In genomic region chr11:69878399-69878798, GRCm38 (mm10) we compare ENCODE assay signal across 16 mouse cellular contexts. TPM values are rescaled to one million over a fixed set of nuclear protein-coding genes. Genes with fewer than 3 reads are reported as not detected.
DNase-seq lines count a peak whose midpoint lies in the region; ATAC-seq and TF ChIP-seq lines count a peak whose summit lies in the region.
"Had no signal": no experiment of that assay in that cellular context is flagged by ENCODE, and none has a peak within 500 bp of the region (broad histone marks: within the 10 kb centered on the region; RNA-seq: fewer than 3 reads in every experiment).

No protein-coding gene starts in this region.

- ATAC-seq in liver, embryonic 11.5 days (replicated peaks; ENCODE audit: low FRiP score): no peak
- no peak for ATAC-seq in liver, embryonic 13.5 days (ENCODE audit: low read depth)
- ATAC-seq: Patski had no signal

- H3K9ac ChIP-seq in liver, embryonic 11.5 days (ENCODE audit: low read depth, low read length): peak overlapping the region; percentile 25; the same call in 1 of the 2 replicates
- peak overlapping the region; percentile 75 for H3K9ac ChIP-seq in liver, embryonic 13.5 days
- H3K9ac ChIP-seq: hindbrain, embryonic 15.5 days had no signal

- 84% methylated on average over 3 of the region's 3 CpGs for WGBS in liver, embryonic 11.5 days
- 77% methylated on average over 3 of the region's 3 CpGs for WGBS in liver, embryonic 13.5 days (ENCODE audit: insufficient replicate concordance)

- H3K9me3 ChIP-seq in liver, embryonic 11.5 days (ENCODE audit: control insufficient read depth, low read length): no peaks in the 10 kb centered on the region
- no peaks in the 10 kb centered on the region for H3K9me3 ChIP-seq in liver, embryonic 13.5 days (replicated peaks)
- H3K9me3 ChIP-seq: hindbrain, embryonic 15.5 days had no signal

- peak overlapping the region; percentile 89 for H3K4me3 ChIP-seq in gastrocnemius, adult 2 months
- H3K4me3 ChIP-seq in liver, embryonic 11.5 days (ENCODE audit: low read depth, low read length): peak overlapping the region; percentile 63; the same call in 1 of the 2 replicates
- H3K4me3 ChIP-seq in liver, embryonic 13.5 days (replicated peaks): 0 out of 2 replicates have a peak overlapping the region, but pooled peaks have one; percentile 1
- H3K4me3 ChIP-seq: hindbrain, embryonic 15.5 days had no signal

- intact Hi-C loops in gastrocnemius, adult 2 months (cut with DNase I): loop anchor here (5.0 kb wide), 2 partner anchors 121 to 196 kb away; partner anchors contain the start of genes Polr2a and Senp3

- no peak for DNase-seq in gastrocnemius, adult 2 months
- DNase-seq in gastrocnemius, postnatal 25 days: no peak
- DNase-seq in liver, embryonic 11.5 days (ENCODE audit: low spot score): no peak
- DNase-seq in liver (no peak), NIH3T3 (ENCODE audit: low read depth) (peak; percentile 41)
- DNase-seq in liver, embryonic 13.5 days: no peak
- no peak for DNase-seq in cerebellum, adult 9-10 months
- no peak for DNase-seq in yolk sac, embryonic 10.5 days (ENCODE audit: low spot score)
- DNase-seq: adrenal gland, postnatal 25 days; cerebellum, postnatal 36 days; gastrocnemius, postnatal 10 days; lung, postnatal 10 days; thymus, adult 2 months had no signal

- TF ChIP-seq CTCF in gastrocnemius, adult 2 months (IDR thresholded peaks at IDR 0.05): no peak

- no peaks in the 10 kb centered on the region for H3K36me3 ChIP-seq in liver, embryonic 11.5 days (ENCODE audit: control insufficient read depth, insufficient read depth, low read length)
- H3K36me3 ChIP-seq in liver, embryonic 13.5 days: no peaks in the 10 kb centered on the region
- H3K36me3 ChIP-seq: hindbrain, embryonic 15.5 days had no signal

- H3K4me1 ChIP-seq in liver, embryonic 11.5 days (replicated peaks; ENCODE audit: control insufficient read depth, insufficient read depth, low read length): peaks cover 57% of the 10 kb centered on the region
- H3K4me1 ChIP-seq in liver, embryonic 13.5 days (replicated peaks): peaks cover 82% of the 10 kb centered on the region

- H3K27ac ChIP-seq in gastrocnemius, adult 2 months: peak overlapping the region; percentile 95
- H3K27ac ChIP-seq in liver, embryonic 11.5 days (ENCODE audit: low read depth, low read length): peak overlapping the region; percentile 92
- H3K27ac ChIP-seq in liver, embryonic 13.5 days: peak overlapping the region; percentile 85
- H3K27ac ChIP-seq: hindbrain, embryonic 15.5 days had no signal

- no peaks in the 10 kb centered on the region for H3K27me3 ChIP-seq in liver, embryonic 11.5 days (replicated peaks; ENCODE audit: control insufficient read depth, insufficient read depth, low read length)
- H3K27me3 ChIP-seq in liver, embryonic 13.5 days: 0 out of 2 replicates have a peak, but pooled peaks cover 4% of the 10 kb centered on the region
- H3K27me3 ChIP-seq: Patski had no signal

- H3K4me2 ChIP-seq in liver, embryonic 11.5 days: peak overlapping the region; percentile 99
- peak overlapping the region; percentile 97 for H3K4me2 ChIP-seq in liver, embryonic 13.5 days
- H3K4me2 ChIP-seq: hindbrain, embryonic 15.5 days had no signal

RNA-seq across cellular contexts. Expression of gene Tmem95, which starts 0.6 kb away (rescaled TPM):
- not detected for total RNA-seq in gastrocnemius, adult 2 months (2021)
- total RNA-seq in gastrocnemius, postnatal 25 days (2021): not detected
- polyA plus RNA-seq in liver, embryonic 11.5 days (2014; fragmentation: Nextera tagmentation; extraction: Ambion mirVana): not detected in 2 replicates
- not detected in 2 replicates for polyA plus RNA-seq in liver, embryonic 13.5 days (2015; fragmentation: Nextera tagmentation; extraction: Ambion mirVana)
- total RNA-seq: adrenal gland, postnatal 25 days; gastrocnemius, postnatal 10 days; layer of hippocampus, postnatal 14 days had no signal
- polyA plus RNA-seq: hindbrain, embryonic 15.5 days; thymus, adult 2 months had no signal

RNA-seq across cellular contexts. Expression of gene Kctd11, which starts 2.8 kb away (rescaled TPM):
- total RNA-seq in gastrocnemius, adult 2 months (2021): 1 to 10 TPM; 1.3 to 1.7 TPM
- 1 to 10 TPM; 1.7 to 2.2 TPM for total RNA-seq in gastrocnemius, postnatal 25 days (2021)
- polyA plus RNA-seq in liver, embryonic 11.5 days (2014; fragmentation: Nextera tagmentation; extraction: Ambion mirVana): 2.3 and 3.6 TPM in 2 replicates
- polyA plus RNA-seq in liver, embryonic 13.5 days (2015; fragmentation: Nextera tagmentation; extraction: Ambion mirVana): 0.89 and 1.3 TPM in 2 replicates

RNA-seq across cellular contexts. Expression of gene Acap1, which starts 16.9 kb away (rescaled TPM):
- total RNA-seq in gastrocnemius, adult 2 months (2021): under 1 TPM in 1 of 2 experiments, not detected in 1; 0.08 TPM
- under 1 TPM; 0.26 to 0.38 TPM for total RNA-seq in gastrocnemius, postnatal 25 days (2021)
- 8.6 and 8.7 TPM in 2 replicates for polyA plus RNA-seq in liver, embryonic 11.5 days (2014; fragmentation: Nextera tagmentation; extraction: Ambion mirVana)
- 4.4 and 4.9 TPM in 2 replicates for polyA plus RNA-seq in liver, embryonic 13.5 days (2015; fragmentation: Nextera tagmentation; extraction: Ambion mirVana)

RNA-seq across cellular contexts. Expression of gene Tnk1, which starts 19.9 kb away (rescaled TPM):
- total RNA-seq in gastrocnemius, adult 2 months (2021): under 1 TPM in 1 of 2 experiments, not detected in 1; 0.11 TPM
- under 1 TPM in 1 of 2 experiments, not detected in 1; 0.11 TPM for total RNA-seq in gastrocnemius, postnatal 25 days (2021)
- polyA plus RNA-seq in liver, embryonic 11.5 days (2014; fragmentation: Nextera tagmentation; extraction: Ambion mirVana): 0.57 and 0.62 TPM in 2 replicates
- 0.76 and 1.5 TPM in 2 replicates for polyA plus RNA-seq in liver, embryonic 13.5 days (2015; fragmentation: Nextera tagmentation; extraction: Ambion mirVana)
- total RNA-seq: adrenal gland, postnatal 25 days; layer of hippocampus, postnatal 14 days had no signal
- polyA plus RNA-seq: Patski had no signal

RNA-seq across cellular contexts. Expression of gene 2810408A11Rik, which starts 22.4 kb away (rescaled TPM):
- total RNA-seq in gastrocnemius, adult 2 months (2021): under 1 TPM in 1 of 2 experiments, not detected in 1; 0.33 TPM
- not detected for total RNA-seq in gastrocnemius, postnatal 25 days (2021)
- 3.2 and 4.0 TPM in 2 replicates for polyA plus RNA-seq in liver, embryonic 11.5 days (2014; fragmentation: Nextera tagmentation; extraction: Ambion mirVana)
- 0.89 and 1.0 TPM in 2 replicates for polyA plus RNA-seq in liver, embryonic 13.5 days (2015; fragmentation: Nextera tagmentation; extraction: Ambion mirVana)

Comparison
In these comparisons a context has a peak if more than half of its experiments do, and no peak if none do; other contexts are left out.
1. H3K4me3 ChIP-seq: peak in every context shown above with its lines; median percentile 89 in gastrocnemius, adult 2 months; 63 in liver, embryonic 11.5 days; 1 in liver, embryonic 13.5 days.